Mouse (Mus musculus) forebrain, embryonic 11.5 days (tissue): Measurements from ENCODE around the gene Thg1l. TPM values are rescaled to one million over a fixed set of nuclear protein-coding genes. Genes with fewer than 3 reads are reported as not detected.

Source experiments
- ATAC-seq: fragments of 200-750 bp; cut with Nextera tagmentation; replicated peaks from 2 replicates; pipeline ENCODE4 v1.8.0; 2017; ENCODE audit warnings: moderate TSS enrichment; ENCODE audit not compliant: low FRiP score
- DNase-seq: peaks from one replicate; pipeline ENCODE4 v3.0.0-alpha.2; 2017; ENCODE audit warnings: low spot score
- H3K27ac ChIP-seq: fragments of 300-500 bp; sonication (generic); 2 replicates; pipeline ENCODE4 v1.5.1; 2014; ENCODE audit warnings: low read depth, low read length
- H3K27me3 ChIP-seq: fragments of 300-500 bp; sonication (generic); 2 replicates; pipeline ENCODE4 v1.6.1; 2014; ENCODE audit warnings: mild to moderate bottlenecking, low read length, mixed read lengths; ENCODE audit not compliant: control insufficient read depth, insufficient read depth
- H3K36me3 ChIP-seq: fragments of 300-500 bp; sonication (generic); 2 replicates; pipeline ENCODE4 v1.6.1; 2014; ENCODE audit warnings: mild to moderate bottlenecking, low read length, moderate library complexity, mixed read lengths; ENCODE audit not compliant: control insufficient read depth, insufficient read depth
- H3K4me1 ChIP-seq: fragments of 300-500 bp; sonication (generic); replicated peaks from 2 replicates; pipeline ENCODE4 v1.6.1; 2014; ENCODE audit warnings: low read length, mixed read lengths; ENCODE audit not compliant: control insufficient read depth, insufficient read depth
- H3K4me2 ChIP-seq: fragments of 300-500 bp; sonication (generic); 2 replicates; pipeline ENCODE4 v1.6.1; 2014; ENCODE audit warnings: low read depth, mild to moderate bottlenecking, low read length, moderate library complexity, mixed read lengths; ENCODE audit not compliant: severe bottlenecking
- H3K4me3 ChIP-seq: fragments of 300-500 bp; sonication (generic); 2 replicates; pipeline ENCODE4 v1.5.1; 2014; ENCODE audit warnings: low read depth, low read length
- H3K9ac ChIP-seq: fragments of 300-500 bp; sonication (generic); 2 replicates; pipeline ENCODE4 v1.6.1; 2014; ENCODE audit warnings: low read length
- H3K9me3 ChIP-seq: fragments of 300-500 bp; sonication (generic); 2 replicates; pipeline ENCODE4 v1.6.1; 2016; ENCODE audit warnings: low read length, mixed read lengths; ENCODE audit not compliant: control insufficient read depth
- WGBS: fragments of 180-500 bp; shearing (Covaris S2); extraction: QIAGEN DNeasy Blood & Tissue Kit; methylation state at CpG from one replicate; pipeline ENCODE4 v1.1.7; 2014; 5-methylcytosine and 5-hydroxymethylcytosine counted together
- polyA plus RNA-seq: library from polyadenylated mRNA; unstranded; fragments of >200 nt; fragmentation: Nextera tagmentation; extraction: Ambion mirVana; gene quantifications from 2 replicates; pipeline ENCODE4 v1.2.1, GENCODE M21; 2014

Thg1l gene
- polyA plus RNA-seq, 1 experiment from 2014 or later = 14.1 TPM

DNA sequence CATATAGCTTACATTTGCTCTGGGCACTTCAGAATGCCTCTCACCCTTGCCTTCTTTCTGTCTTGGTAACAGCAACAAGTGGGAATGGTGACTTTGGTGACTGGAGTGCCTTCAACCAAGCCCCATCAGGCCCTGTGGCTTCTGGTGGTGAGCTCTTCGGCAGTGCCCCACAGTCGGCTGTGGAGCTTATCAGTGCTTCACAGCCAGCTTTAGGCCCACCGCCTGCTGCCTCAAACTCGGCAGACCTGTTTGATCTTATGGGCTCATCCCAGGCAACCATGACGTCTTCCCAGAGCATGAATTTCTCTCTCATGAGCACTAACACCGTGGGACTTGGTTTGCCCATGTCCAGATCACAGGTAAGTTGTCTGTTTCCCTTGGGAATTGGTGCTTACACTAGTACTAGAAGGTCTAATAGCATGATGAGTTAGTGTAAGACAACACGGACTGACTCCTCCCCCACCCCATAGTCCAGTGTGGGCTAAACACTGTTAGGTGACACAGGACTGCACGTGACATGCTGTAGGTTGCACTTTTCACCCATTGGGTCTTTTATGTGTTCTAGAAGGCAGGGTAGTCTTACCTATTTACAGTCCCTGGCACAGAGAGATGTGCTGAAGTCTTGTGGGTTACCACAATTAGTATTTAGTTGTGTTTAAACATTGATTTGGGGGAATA is 49.0 kb downstream of the Thg1l start:
- H3K27me3 ChIP-seq = no peaks in the 10 kb centered on the region
- no peak overlapping the region for H3K4me3 ChIP-seq
- H3K27ac ChIP-seq = no peak overlapping the region
- no peak for DNase-seq
- no peak for ATAC-seq
- no peak overlapping the region for H3K4me2 ChIP-seq
- no peaks in the 10 kb centered on the region for H3K4me1 ChIP-seq
- WGBS = 93% methylated on average over 8 of the region's 8 CpGs
- H3K36me3 ChIP-seq = no peaks in the 10 kb centered on the region; the same call in 1 of the 2 replicates
- no peak overlapping the region for H3K9ac ChIP-seq
- no peaks in the 10 kb centered on the region for H3K9me3 ChIP-seq

DNA sequence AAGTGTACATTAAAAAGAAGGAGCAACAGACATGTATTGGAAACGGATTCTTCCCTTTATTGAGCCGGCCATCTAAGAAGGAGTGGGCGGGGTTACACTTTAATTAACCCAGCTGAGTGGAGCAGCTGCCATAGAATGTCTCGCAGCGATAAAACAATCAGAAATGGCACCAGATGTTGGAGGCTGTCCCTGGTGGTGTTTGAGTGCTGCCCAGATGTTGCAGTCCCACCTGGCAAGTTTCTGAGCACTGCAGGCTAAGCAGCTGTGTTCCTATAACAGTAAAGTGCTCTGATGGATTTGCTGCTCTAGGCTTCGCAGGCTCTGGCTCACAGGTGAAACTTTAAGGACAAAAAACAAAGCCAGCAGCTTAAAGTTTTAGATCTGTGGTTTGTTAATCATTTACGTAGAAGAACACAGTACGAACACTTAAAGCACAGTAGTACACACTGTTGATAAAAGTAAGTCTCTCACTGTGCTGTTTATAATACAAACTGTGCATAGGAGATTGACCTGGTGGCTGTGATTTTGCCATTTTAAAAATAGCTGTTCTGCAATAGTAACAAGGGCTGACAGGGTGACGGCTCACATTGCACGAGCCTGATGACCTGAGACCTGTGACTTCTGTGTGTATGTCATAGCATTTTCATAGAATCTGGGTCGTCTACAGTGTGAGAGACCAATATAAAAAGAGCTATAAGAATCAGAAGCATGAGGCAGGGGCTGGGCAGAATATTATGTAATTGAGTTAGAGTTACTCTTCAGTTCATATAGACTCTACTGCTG is 54.9 kb downstream of the Thg1l start:
- H3K27me3 ChIP-seq = no peaks in the 10 kb centered on the region
- H3K9me3 ChIP-seq = no peaks in the 10 kb centered on the region
- H3K36me3 ChIP-seq = no peaks in the 10 kb centered on the region
- H3K27ac ChIP-seq = no peak overlapping the region
- H3K9ac ChIP-seq = no peak overlapping the region
- H3K4me3 ChIP-seq = no peak overlapping the region
- H3K4me1 ChIP-seq = 0 out of 2 replicates have a peak, but pooled peaks cover 2% of the 10 kb centered on the region
- WGBS = 77% methylated on average over 11 of the region's 11 CpGs
- DNase-seq (no peak), ATAC-seq (no peak)
- H3K4me2 ChIP-seq = no peak overlapping the region

DNA sequence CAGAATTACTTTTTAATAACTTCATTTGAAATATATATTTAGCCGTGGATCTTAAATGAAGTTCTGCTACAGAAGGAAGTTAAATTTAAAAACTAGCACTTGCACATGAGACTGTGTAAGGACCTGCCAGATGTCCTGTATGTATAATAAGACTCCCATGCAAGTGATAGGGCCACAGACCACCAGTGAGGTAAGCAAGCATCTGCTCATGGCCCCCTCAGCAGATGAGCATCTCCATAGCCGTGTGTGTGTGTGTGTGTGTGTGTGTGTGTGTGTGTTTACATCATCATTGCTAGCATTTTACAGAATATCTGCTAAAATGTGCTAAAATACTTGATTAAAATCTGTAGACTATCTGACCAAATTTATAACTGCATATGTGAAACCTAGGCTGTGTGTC is 57.9 kb downstream of the Thg1l start:
- Histone ChIP-seq H3K9me3 (no peaks in the 10 kb centered on the region), H3K27ac (no peak overlapping the region), H3K4me1 (0 out of 2 replicates have a peak, but pooled peaks cover 2% of the 10 kb centered on the region), H3K36me3 (peaks cover 9% of the 10 kb centered on the region; the same call in 1 of the 2 replicates), H3K9ac (no peak overlapping the region), H3K4me3 (no peak overlapping the region), H3K27me3 (no peaks in the 10 kb centered on the region), H3K4me2 (no peak overlapping the region)
- DNase-seq = no peak
- ATAC-seq = no peak
- WGBS = 92% methylated on average over 2 of the region's 2 CpGs

Other genes starting within 250 kb of the Thg1l start
- 64.0 and 67.2 TPM in 2 replicates for gene Clint1, start 103.4 kb downstream of the Thg1l start, polyA plus RNA-seq
- 8.9 and 11.0 TPM in 2 replicates for gene Lsm11, start 10.6 kb downstream of the Thg1l start, polyA plus RNA-seq
- 0.17 and 0.37 TPM in 2 replicates for gene Sox30, start 24.8 kb upstream of the Thg1l start, polyA plus RNA-seq
- 1.9 and 3.4 TPM in 2 replicates for gene Gm12166, start 96.8 kb upstream of the Thg1l start, polyA plus RNA-seq
- 7.9 and 8.3 TPM in 2 replicates for gene Adam19, start 100.5 kb upstream of the Thg1l start, polyA plus RNA-seq
- gene Nipal4, start 211.0 kb upstream of the Thg1l start, polyA plus RNA-seq = 1.4 and 1.6 TPM in 2 replicates